Mouse (Mus musculus) forebrain, embryonic 10.5 days (tissue): ENCODE data around the gene Set. TPM values are rescaled to one million over a fixed set of nuclear protein-coding genes. Genes with fewer than 3 reads are reported as not detected.

Experiments used
- DNase-seq: peaks from one replicate; pipeline ENCODE4 v3.0.0-alpha.2; 2017; ENCODE audit warnings: low spot score; ENCODE audit errors: extremely low spot score
- H3K27ac ChIP-seq: fragments of 300-500 bp; sonication (generic); 2 replicates; pipeline ENCODE4 v1.5.1; 2016; ENCODE audit warnings: mild to moderate bottlenecking
- H3K27me3 ChIP-seq: fragments of 300-500 bp; sonication (generic); 2 replicates; pipeline ENCODE4 v1.6.1; 2016; ENCODE audit warnings: mild to moderate bottlenecking; ENCODE audit not compliant: poor library complexity, severe bottlenecking
- H3K36me3 ChIP-seq: fragments of 300-500 bp; sonication (generic); replicated peaks from 2 replicates; pipeline ENCODE4 v1.6.1; 2016; ENCODE audit warnings: mild to moderate bottlenecking, moderate library complexity
- H3K4me1 ChIP-seq: fragments of 300-500 bp; sonication (generic); 2 replicates; pipeline ENCODE4 v1.6.1; 2016
- H3K4me3 ChIP-seq: fragments of 300-500 bp; sonication (generic); 2 replicates; pipeline ENCODE4 v1.5.1; 2016; ENCODE audit warnings: mild to moderate bottlenecking, moderate library complexity
- H3K9me3 ChIP-seq: fragments of 300-500 bp; sonication (generic); 2 replicates; pipeline ENCODE4 v1.6.1; 2016; ENCODE audit warnings: mild to moderate bottlenecking, moderate library complexity
- WGBS: fragments of 180-500 bp; shearing (Covaris S2); methylation state at CpG from one replicate; pipeline ENCODE4 v1.1.7; 2016; 5-methylcytosine and 5-hydroxymethylcytosine counted together
- polyA plus RNA-seq: library from polyadenylated mRNA; unstranded; fragments of >200 nt; fragmentation: Nextera tagmentation; extraction: Ambion mirVana; gene quantifications from 2 replicates; pipeline ENCODE4 v1.2.1, GENCODE M21; 2016

The Set gene
- polyA plus RNA-seq, 1 experiment from 2014 or later, result 944 TPM

- Histone ChIP-seq H3K27ac (peak overlapping the region; percentile 89), H3K36me3 (peaks cover 25% of the 10 kb centered on the region), H3K9me3 (no peaks in the 10 kb centered on the region), H3K4me1 (peaks cover 38% of the 10 kb centered on the region), H3K27me3 (no peaks in the 10 kb centered on the region), H3K4me3 (peak overlapping the region; percentile 63)
- no peak for DNase-seq
- WGBS, result 83% methylated on average over 4 of the region's 4 CpGs
Measured at GRCm38 (mm10) chr2:30078760-30079159, 21.6 kb downstream of the Set start.

- Histone ChIP-seq H3K36me3 (peaks cover 14% of the 10 kb centered on the region), H3K27me3 (no peaks in the 10 kb centered on the region), H3K27ac (no peak overlapping the region), H3K4me3 (peak overlapping the region; percentile 6; the same call in 1 of the 2 replicates), H3K9me3 (no peaks in the 10 kb centered on the region), H3K4me1 (peaks cover 51% of the 10 kb centered on the region)
- no peak for DNase-seq
- 93% methylated on average over 15 of the region's 15 CpGs for WGBS
Measured at GRCm38 (mm10) chr2:30080181-30080800, 23.1 kb downstream of the Set start.

GRCm38 (mm10) chr2:30084113-30084512 is 26.9 kb downstream of the Set start:
- no peaks in the 10 kb centered on the region for H3K27me3 ChIP-seq
- peak overlapping the region; percentile 66; the same call in 1 of the 2 replicates for H3K27ac ChIP-seq
- no peak for DNase-seq
- no peaks in the 10 kb centered on the region for H3K9me3 ChIP-seq
- H3K4me1 ChIP-seq, result peaks cover 29% of the 10 kb centered on the region
- H3K4me3 ChIP-seq, result peak overlapping the region; percentile 38
- WGBS, result 63% methylated on average over 5 of the region's 5 CpGs
- H3K36me3 ChIP-seq, result peaks cover 27% of the 10 kb centered on the region

- peak overlapping the region; percentile 66 for H3K27ac ChIP-seq
- peaks cover 25% of the 10 kb centered on the region for H3K4me1 ChIP-seq
- no peak for DNase-seq
- no peaks in the 10 kb centered on the region for H3K27me3 ChIP-seq
- peak overlapping the region; percentile 38 for H3K4me3 ChIP-seq
- no peaks in the 10 kb centered on the region for H3K9me3 ChIP-seq
- WGBS, result 5% methylated on average over 12 of the region's 12 CpGs
- peaks cover 28% of the 10 kb centered on the region for H3K36me3 ChIP-seq
Measured at GRCm38 (mm10) chr2:30084632-30085031, 27.5 kb downstream of the Set start.

- H3K27ac ChIP-seq, result no peak overlapping the region
- DNase-seq, result no peak
- no peaks in the 10 kb centered on the region for H3K9me3 ChIP-seq
- no peaks in the 10 kb centered on the region for H3K27me3 ChIP-seq
- H3K36me3 ChIP-seq, result peaks cover 46% of the 10 kb centered on the region
- H3K4me1 ChIP-seq, result peaks cover 17% of the 10 kb centered on the region
- WGBS, result 89% methylated on average over 4 of the region's 4 CpGs
- no peak overlapping the region for H3K4me3 ChIP-seq
Measured at GRCm38 (mm10) chr2:30087310-30087709, 30.1 kb downstream of the Set start.

- peak overlapping the region; percentile 72; the same call in 1 of the 2 replicates for H3K4me3 ChIP-seq
- H3K27me3 ChIP-seq, result no peaks in the 10 kb centered on the region
- H3K9me3 ChIP-seq, result no peaks in the 10 kb centered on the region
- 94% methylated on average over 12 of the region's 12 CpGs for WGBS
- H3K27ac ChIP-seq, result no peak overlapping the region
- peaks cover 36% of the 10 kb centered on the region for H3K4me1 ChIP-seq
- H3K36me3 ChIP-seq, result peaks cover 43% of the 10 kb centered on the region
- DNase-seq, result no peak
Measured at GRCm38 (mm10) chr2:30091521-30091920, 34.3 kb downstream of the Set start.

GRCm38 (mm10) chr2:30092280-30092918 is 35.2 kb downstream of the Set start:
- Histone ChIP-seq H3K36me3 (peaks cover 35% of the 10 kb centered on the region), H3K9me3 (no peaks in the 10 kb centered on the region), H3K4me1 (peaks cover 36% of the 10 kb centered on the region), H3K27ac (peak overlapping the region; percentile 88), H3K4me3 (peak overlapping the region; percentile 72), H3K27me3 (no peaks in the 10 kb centered on the region)
- 47% methylated on average over 6 of the region's 6 CpGs for WGBS
- DNase-seq, result no peak

GRCm38 (mm10) chr2:30093471-30094207 is 36.5 kb downstream of the Set start, which contains the start of gene Zdhhc12:
Gene Zdhhc12, minus strand, starts transcription at chr2:30093648.
- peak within 1 kb of the TSS; percentile 88 for H3K27ac ChIP-seq
- no peaks in the 10 kb centered on the region for H3K27me3 ChIP-seq
- peaks cover 33% of the 10 kb centered on the region for H3K36me3 ChIP-seq
- peak; percentile 95 for DNase-seq
- H3K9me3 ChIP-seq, result no peaks in the 10 kb centered on the region
- H3K4me1 ChIP-seq, result peaks cover 36% of the 10 kb centered on the region
- peak within 1 kb of the TSS; percentile 72 for H3K4me3 ChIP-seq
- under 1% methylated on average over 49 of the region's 51 CpGs for WGBS

- DNase-seq, result no peak
- Histone ChIP-seq H3K4me3 (peak overlapping the region; percentile 72), H3K27ac (peak overlapping the region; percentile 88), H3K36me3 (peaks cover 32% of the 10 kb centered on the region), H3K27me3 (no peaks in the 10 kb centered on the region), H3K4me1 (peaks cover 36% of the 10 kb centered on the region), H3K9me3 (no peaks in the 10 kb centered on the region)
- 4% methylated on average over 13 of the region's 13 CpGs for WGBS
Measured at GRCm38 (mm10) chr2:30094208-30094588, 37.0 kb downstream of the Set start.

- Histone ChIP-seq H3K9me3 (no peaks in the 10 kb centered on the region), H3K27ac (no peak overlapping the region), H3K36me3 (peaks cover 28% of the 10 kb centered on the region), H3K4me1 (peaks cover 36% of the 10 kb centered on the region), H3K27me3 (no peaks in the 10 kb centered on the region), H3K4me3 (no peak overlapping the region)
- DNase-seq, result peak; percentile 60
- 79% methylated on average over 2 of the region's 2 CpGs for WGBS
Measured at GRCm38 (mm10) chr2:30095882-30096527, 38.8 kb downstream of the Set start.

GRCm38 (mm10) chr2:30100214-30100613 is 43.0 kb downstream of the Set start:
- WGBS, result 79% methylated on average over 4 of the region's 4 CpGs

GRCm38 (mm10) chr2:30106364-30106763 is 49.2 kb downstream of the Set start:
- Histone ChIP-seq H3K27ac (no peak overlapping the region), H3K4me1 (no peaks in the 10 kb centered on the region), H3K27me3 (no peaks in the 10 kb centered on the region), H3K9me3 (no peaks in the 10 kb centered on the region), H3K4me3 (no peak overlapping the region), H3K36me3 (peaks cover 81% of the 10 kb centered on the region)
- peak; percentile 54 for DNase-seq

More at GRCm38 (mm10) chr2:30100214-30100613, 43.0 kb downstream of the Set start:
- Histone ChIP-seq H3K4me3 (no peak overlapping the region), H3K9me3 (no peaks in the 10 kb centered on the region), H3K27ac (no peak overlapping the region), H3K36me3 (peaks cover 53% of the 10 kb centered on the region), H3K27me3 (no peaks in the 10 kb centered on the region), H3K4me1 (peaks cover 3% of the 10 kb centered on the region)
- DNase-seq, result no peak
